Comparison of ENCODE assay signal across 23 mouse cellular contexts in the genomic region with DNA sequence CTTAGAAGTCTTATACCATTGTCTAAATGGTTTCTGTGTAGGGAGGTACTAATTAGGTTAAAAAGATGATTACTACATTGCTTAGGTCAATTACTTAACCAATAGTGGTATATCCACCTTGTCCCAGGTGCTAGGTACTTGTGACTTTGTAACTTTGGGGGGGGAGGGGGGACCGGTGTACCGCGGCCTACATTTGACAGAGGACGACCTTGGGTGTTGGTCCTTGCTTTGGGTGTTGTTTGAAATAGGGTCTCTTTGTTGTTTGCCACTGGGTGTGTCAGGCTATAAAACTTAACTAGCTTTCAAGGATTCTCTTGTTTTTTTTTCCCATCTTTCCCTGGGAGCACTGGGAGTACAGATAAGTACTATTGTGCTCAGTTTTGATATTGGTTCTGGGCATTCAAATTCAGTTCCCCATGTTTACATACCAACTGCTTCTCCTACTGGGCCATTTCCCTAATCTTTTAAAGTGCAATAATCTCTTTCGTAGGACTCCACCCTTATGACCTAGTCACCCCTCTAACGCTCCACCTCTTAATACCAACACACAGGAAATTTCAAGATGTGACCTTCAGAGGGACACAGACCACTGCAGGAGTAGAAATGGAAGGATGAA. TPM values are rescaled to one million over a fixed set of nuclear protein-coding genes. Genes with fewer than 3 reads are reported as not detected.
DNase-seq lines count a peak whose midpoint lies in the region; ATAC-seq and TF ChIP-seq lines count a peak whose summit lies in the region.
"Had no signal": no experiment of that assay in that cellular context is flagged by ENCODE, and none has a peak within 500 bp of the region (broad histone marks: within the 10 kb centered on the region; RNA-seq: fewer than 3 reads in every experiment).

No protein-coding gene starts in this region.

- no peak overlapping the region for H3K27ac ChIP-seq in stomach, postnatal 0 days (replicated peaks)
- no peak overlapping the region for H3K27ac ChIP-seq in forebrain, embryonic 11.5 days (ENCODE audit: low read depth, low read length)
- H3K27ac ChIP-seq: embryonic facial prominence, embryonic 10.5 days; gastrocnemius, adult 2 months; heart, embryonic 15.5 days; hindbrain, embryonic 13.5 days; hindbrain, postnatal 0 days had no signal

- H3K9ac ChIP-seq in stomach, postnatal 0 days (ENCODE audit: low read length), result no peak overlapping the region
- no peak overlapping the region for H3K9ac ChIP-seq in forebrain, embryonic 11.5 days (ENCODE audit: low read length)
- H3K9ac ChIP-seq: heart, embryonic 15.5 days; hindbrain, embryonic 13.5 days had no signal

- H3K36me3 ChIP-seq in stomach, postnatal 0 days (ENCODE audit: control insufficient read depth, insufficient read depth, low read length), result no peaks in the 10 kb centered on the region
- H3K36me3 ChIP-seq in forebrain, embryonic 11.5 days (ENCODE audit: control insufficient read depth, insufficient read depth, low read length), result no peaks in the 10 kb centered on the region
- H3K36me3 ChIP-seq: embryonic facial prominence, embryonic 10.5 days; G1E; heart, embryonic 15.5 days; hindbrain, embryonic 13.5 days had no signal

- H3K4me2 ChIP-seq in stomach, postnatal 0 days (replicated peaks; ENCODE audit: low read depth), result no peak overlapping the region
- H3K4me2 ChIP-seq in forebrain, embryonic 11.5 days (ENCODE audit: low read depth, low read length, severe bottlenecking), result no peak overlapping the region
- H3K4me2 ChIP-seq: heart, embryonic 11.5 days; heart, embryonic 15.5 days; hindbrain, embryonic 13.5 days had no signal

- H3K9me3 ChIP-seq in stomach, postnatal 0 days (ENCODE audit: control insufficient read depth, low read length), result no peaks in the 10 kb centered on the region
- H3K9me3 ChIP-seq in forebrain, embryonic 11.5 days (ENCODE audit: control insufficient read depth, low read length), result no peaks in the 10 kb centered on the region
- H3K9me3 ChIP-seq: embryonic facial prominence, embryonic 10.5 days; G1E; heart, embryonic 15.5 days; hindbrain, embryonic 13.5 days had no signal

- H3K4me3 ChIP-seq in stomach, postnatal 0 days (ENCODE audit: low read depth, low read length), result no peak overlapping the region
- H3K4me3 ChIP-seq in forebrain, embryonic 11.5 days (ENCODE audit: low read depth, low read length), result no peak overlapping the region
- H3K4me3 ChIP-seq: embryonic facial prominence, embryonic 10.5 days; gastrocnemius, adult 2 months; heart, embryonic 15.5 days; hindbrain, embryonic 13.5 days had no signal

- no peak for TF ChIP-seq EP300 in stomach, postnatal 0 days (optimal IDR thresholded peaks at IDR 0.05)

- no peaks in the 10 kb centered on the region for H3K4me1 ChIP-seq in stomach, postnatal 0 days (replicated peaks; ENCODE audit: control insufficient read depth, insufficient read depth)
- no peaks in the 10 kb centered on the region for H3K4me1 ChIP-seq in forebrain, embryonic 11.5 days (replicated peaks; ENCODE audit: control insufficient read depth, insufficient read depth, low read length)
- H3K4me1 ChIP-seq: embryonic facial prominence, embryonic 10.5 days; heart, embryonic 15.5 days; hindbrain, embryonic 13.5 days had no signal

- TF ChIP-seq CTCF in stomach, postnatal 0 days (IDR thresholded peaks at IDR 0.05; ENCODE audit: low read depth), result no peak

- ATAC-seq in monocyte, adult 5-6 weeks (replicated peaks; ENCODE audit: insufficient number of reproducible peaks, low FRiP score, low TSS enrichment, poor library complexity, severe bottlenecking), result peak; percentile 59
- 0 out of 2 replicates have a peak, but pooled peaks have one; percentile 53 for ATAC-seq in stomach, postnatal 0 days (ENCODE audit: low FRiP score, low TSS enrichment)
- no peak for ATAC-seq in forebrain, embryonic 11.5 days (replicated peaks; ENCODE audit: low FRiP score)
- ATAC-seq: CD4-positive, CD25-positive, alpha-beta regulatory T cell, adult 4 months; forebrain, embryonic 14.5 days; hindbrain, postnatal 0 days had no signal

- WGBS in stomach, postnatal 0 days, result 49% methylated on average over 6 of the region's 6 CpGs
- WGBS in forebrain, embryonic 11.5 days, result 79% methylated on average over 6 of the region's 6 CpGs

- H3K27me3 ChIP-seq in stomach, postnatal 0 days (ENCODE audit: control insufficient read depth, insufficient read depth, low read length), result no peaks in the 10 kb centered on the region
- no peaks in the 10 kb centered on the region for H3K27me3 ChIP-seq in forebrain, embryonic 11.5 days (ENCODE audit: control insufficient read depth, insufficient read depth, low read length)
- H3K27me3 ChIP-seq: heart, embryonic 15.5 days; hindbrain, embryonic 13.5 days had no signal

- DNase-seq in heart, adult 11 months, result peak; percentile 1
- DNase-seq in heart, adult 8-10 months (ENCODE audit: low spot score), result no peak
- peak; percentile 99 for DNase-seq in R1 (ENCODE audit: low read depth, low spot score)
- DNase-seq in stomach, postnatal 0 days (ENCODE audit: low spot score), result no peak
- no peak for DNase-seq in forebrain, embryonic 11.5 days (ENCODE audit: low spot score)
- no peak for DNase-seq in lung, postnatal 4 days
- DNase-seq in cerebellum, postnatal 14 days, result no peak
- DNase-seq: adrenal gland, postnatal 10 days; B cell, adult 2 months; cerebellum, adult 11 months; cerebellum, adult 9-10 months; gastrocnemius, adult 2 months; gastrocnemius, postnatal 25 days; heart, postnatal 14 days had no signal

RNA-seq across cellular contexts. Expression of gene Nucks1, which starts 20.2 kb away (rescaled TPM):
- 10 to 100 TPM; 55.6 to 68.7 (median 62.6) TPM for total RNA-seq in heart, adult 8-10 months (2022)
- 79.3 to 93.1 TPM (median 86.9 TPM) in 3 replicates for total RNA-seq in monocyte, adult 5-6 weeks (2017)
- polyA plus RNA-seq in stomach, postnatal 0 days (2015; fragmentation: Nextera tagmentation; extraction: Ambion mirVana), result 24.2 and 30.4 TPM in 2 replicates
- 69.7 and 69.9 TPM in 2 replicates for polyA plus RNA-seq in forebrain, embryonic 11.5 days (2014; fragmentation: Nextera tagmentation; extraction: Ambion mirVana)

RNA-seq across cellular contexts. Expression of gene Rab29, which starts 23.1 kb away (rescaled TPM):
- 10 to 100 TPM in 3 of 4 experiments, 1 to 10 TPM in 1; 8.9 to 13.5 (median 10.5) TPM for total RNA-seq in heart, adult 8-10 months (2022)
- 58.1 to 84.6 TPM (median 62.1 TPM) in 3 replicates for total RNA-seq in monocyte, adult 5-6 weeks (2017)
- polyA plus RNA-seq in stomach, postnatal 0 days (2015; fragmentation: Nextera tagmentation; extraction: Ambion mirVana), result 21.4 and 21.6 TPM in 2 replicates
- 13.1 and 15.2 TPM in 2 replicates for polyA plus RNA-seq in forebrain, embryonic 11.5 days (2014; fragmentation: Nextera tagmentation; extraction: Ambion mirVana)
- total RNA-seq: G1E had no signal
- polyA plus RNA-seq: G1E had no signal

Comparison
In these comparisons a context has a peak if more than half of its experiments do, and no peak if none do; other contexts are left out.
1. DNase-seq: peak in heart, adult 11 months (single experiment) and R1 (single experiment); none in heart, adult 8-10 months (single experiment), stomach, postnatal 0 days (single experiment), forebrain, embryonic 11.5 days (single experiment), lung, postnatal 4 days (0 of 2) and cerebellum, postnatal 14 days (0 of 2).